Mouse (Mus musculus) testis, adult 2 months (tissue): Measurements from ENCODE around the gene Rps6kb1.

ENCODE experiments used
- CTCF ChIP-seq: fragments of 200-500 bp; IDR thresholded peaks from 2 replicates; pipeline ENCODE4 v1.5.1; 2012; ENCODE audit warnings: low read depth, mild to moderate bottlenecking, inconsistent platforms, low read length, moderate library complexity; ENCODE audit not compliant: control insufficient read depth, insufficient read depth, insufficient replicate concordance
- POLR2A ChIP-seq: fragments of 200-500 bp; IDR thresholded peaks from 2 replicates; pipeline ENCODE4 v1.6.1; 2012; ENCODE audit warnings: low read depth, mild to moderate bottlenecking, inconsistent platforms, low read length, moderate library complexity; ENCODE audit not compliant: control insufficient read depth

- TF ChIP-seq CTCF (no peak), POLR2A (no peak)
Observed at GRCm38 (mm10) chr11:86572623-86573022, 28.0 kb upstream of the Rps6kb1 start.
